Mouse (Mus musculus) mature B cell (primary cell): ENCODE data around the gene Cyp2a22.
"Not testable (repeated sequence)": the region's sequence is repeated elsewhere in the genome, so short reads cannot be mapped to it uniquely, and the experiment has no call there.

Source experiments
- in situ Hi-C: fragments of 300-500 bp; cut with MboI; formaldehyde crosslinking; loops from 2 replicates; pipeline ENCODE4 v1.14.3; 2019

The Cyp2a22 gene

DNA sequence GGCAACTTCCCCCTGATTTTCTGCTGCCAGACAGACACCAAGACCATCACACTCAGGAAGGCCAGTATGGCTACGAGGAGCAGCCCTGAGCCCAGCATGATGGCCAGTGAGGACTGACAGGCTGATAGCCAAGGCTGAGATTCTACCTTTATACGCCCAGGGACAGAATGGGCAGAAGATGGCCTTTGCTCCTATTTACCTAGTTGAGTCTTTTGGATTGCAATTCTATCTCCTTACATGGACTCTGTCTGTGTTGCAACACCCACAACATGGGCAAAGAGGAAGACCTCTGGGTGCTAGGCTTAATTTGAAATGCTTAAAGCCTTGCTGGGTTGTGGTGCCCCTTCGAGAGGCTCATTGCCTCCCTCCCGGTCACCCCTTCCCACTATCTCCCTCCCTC, at the start of gene Cyp2a22:
Gene Cyp2a22, minus strand, starts transcription at position 123 of the 400 bp plus-strand sequence.
- in situ Hi-C loops: no loop called here

DNA sequence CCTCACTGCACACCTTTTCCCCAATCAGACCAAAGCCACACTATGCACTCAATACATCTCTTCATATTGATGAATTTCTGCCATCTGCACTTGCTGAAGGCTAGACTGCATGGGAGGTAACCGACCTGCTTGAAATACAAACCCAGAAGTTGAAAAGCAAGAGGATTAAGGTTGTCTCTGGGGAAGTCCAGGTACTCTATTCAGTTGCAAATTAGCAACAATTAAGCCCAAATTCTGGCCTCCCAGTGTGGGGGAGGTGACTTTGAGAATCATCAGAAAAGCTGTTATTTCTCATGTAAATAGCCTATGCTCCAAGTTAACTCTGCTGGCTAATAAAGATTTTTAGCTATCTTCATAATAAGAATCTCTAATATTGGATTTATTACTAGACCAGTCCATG, 44.0 kb upstream of the Cyp2a22 start:
- in situ Hi-C loops: not testable (repeated sequence)

DNA sequence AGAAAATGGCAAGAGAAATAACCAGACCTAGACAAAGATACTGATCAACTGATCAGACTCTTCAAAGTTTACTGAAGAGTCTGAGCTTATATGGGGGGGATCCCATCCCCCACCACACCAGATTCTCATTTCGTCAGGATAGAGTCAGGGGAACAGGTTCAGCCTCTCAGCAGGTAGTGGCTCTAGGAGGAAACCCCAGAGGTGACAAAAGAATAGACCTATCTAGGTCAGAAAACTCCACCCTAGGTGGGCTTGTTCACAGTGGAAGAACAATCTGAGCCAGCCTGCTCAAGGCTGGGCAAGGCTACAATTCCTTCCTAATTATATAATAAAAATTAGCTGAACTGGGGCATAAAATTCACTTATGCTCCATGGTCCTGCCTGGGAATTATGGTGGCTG, 43.4 kb upstream of the Cyp2a22 start:
- in situ Hi-C loops: no loop called here

DNA sequence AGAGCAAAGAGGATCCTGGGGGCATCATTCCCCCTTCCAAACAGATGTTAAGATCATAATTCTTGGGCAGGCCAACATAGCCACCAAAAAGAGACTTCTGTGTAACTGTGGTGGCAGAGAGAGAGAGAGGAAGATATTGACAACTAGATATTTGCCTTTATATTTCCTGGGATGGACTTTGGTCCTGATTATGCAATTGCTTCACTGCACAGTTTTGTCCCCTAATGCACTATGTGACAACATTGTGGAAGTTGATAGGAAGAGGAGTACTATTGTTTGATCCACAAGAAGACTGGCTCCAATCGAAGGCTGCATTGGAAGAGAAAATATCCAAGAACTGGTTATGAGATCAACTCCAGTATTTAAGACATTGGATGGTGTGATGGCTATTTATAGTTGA, 42.8 kb upstream of the Cyp2a22 start:
- in situ Hi-C loops: not testable (repeated sequence)

DNA sequence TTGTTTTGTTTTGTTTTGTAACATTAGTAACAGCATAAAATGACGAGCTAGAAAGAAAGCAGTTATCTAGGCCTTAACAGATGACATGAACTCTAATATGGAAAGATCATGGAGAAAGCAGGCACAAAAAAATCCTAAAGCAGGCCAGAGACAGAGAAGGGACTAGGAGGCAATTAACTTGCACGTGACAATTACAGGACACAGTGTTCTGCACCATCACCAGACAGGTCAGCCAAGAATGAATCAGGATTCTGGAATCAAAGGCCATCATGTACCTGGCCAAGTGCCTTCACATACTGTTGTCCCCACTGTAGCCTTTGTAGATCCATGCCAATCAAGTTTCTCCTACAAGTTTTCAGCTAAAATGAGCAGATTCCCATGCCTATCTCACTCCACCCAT, 42.3 kb upstream of the Cyp2a22 start:
- in situ Hi-C loops: not testable (repeated sequence)

DNA sequence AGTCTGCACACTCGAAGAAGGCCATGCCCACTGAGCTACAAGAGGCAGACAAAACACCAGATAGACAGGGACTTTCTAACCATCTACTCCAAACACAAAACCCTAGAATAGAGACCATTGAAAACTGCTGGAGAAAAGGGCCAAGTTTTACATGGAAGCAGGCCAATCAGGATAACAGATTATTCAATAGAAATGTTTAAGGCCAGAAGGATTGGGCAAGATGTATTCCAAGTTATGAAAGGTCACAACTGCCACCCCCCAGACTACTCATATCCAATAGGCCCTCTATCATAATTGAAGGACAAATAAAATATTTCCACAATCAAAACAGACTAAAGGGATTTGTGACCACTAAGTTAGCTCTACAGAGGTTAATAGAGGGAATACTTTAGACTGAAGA, 23.2 kb upstream of the Cyp2a22 start:
- in situ Hi-C loops: not testable (repeated sequence)

DNA sequence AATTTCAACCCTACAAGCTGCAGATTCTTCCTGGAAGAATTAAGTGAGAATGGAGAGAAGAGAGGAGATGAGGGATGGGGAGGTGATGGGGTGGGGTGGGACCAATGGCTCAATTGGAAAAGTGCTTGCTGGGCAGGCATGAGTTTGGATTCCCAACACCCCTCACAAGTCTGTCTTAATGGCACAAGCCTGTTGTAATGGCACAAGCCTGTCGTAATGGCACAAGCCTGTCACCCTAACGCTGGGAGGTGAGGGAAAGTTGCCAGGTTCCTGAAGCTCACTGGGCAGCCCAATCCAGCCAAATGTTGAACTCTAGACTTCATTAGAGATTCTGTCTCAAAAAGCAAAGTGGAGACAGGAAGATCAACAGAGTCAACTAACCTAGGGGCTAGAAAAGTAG, 14.1 kb upstream of the Cyp2a22 start:
- in situ Hi-C loops: not testable (repeated sequence)

DNA sequence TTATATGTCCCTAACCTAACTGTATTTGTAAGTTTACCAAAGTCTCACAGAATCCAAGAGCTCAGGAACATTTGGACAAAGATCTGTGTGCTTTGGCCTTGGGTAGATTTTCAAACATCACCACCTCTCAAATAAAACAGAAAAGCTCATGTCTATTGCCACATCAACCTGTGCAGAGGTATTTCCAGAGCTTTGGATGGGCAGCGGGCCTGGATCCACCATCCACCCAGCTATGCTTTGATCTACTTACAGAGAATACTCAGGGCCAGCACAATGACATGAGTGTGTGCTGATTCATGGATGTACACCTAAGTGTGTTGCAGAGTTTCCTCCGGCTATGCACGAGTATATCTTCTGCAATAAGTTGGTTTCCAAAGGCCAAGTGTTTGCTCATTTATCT, 13.5 kb upstream of the Cyp2a22 start:
- in situ Hi-C loops: not testable (repeated sequence)

DNA sequence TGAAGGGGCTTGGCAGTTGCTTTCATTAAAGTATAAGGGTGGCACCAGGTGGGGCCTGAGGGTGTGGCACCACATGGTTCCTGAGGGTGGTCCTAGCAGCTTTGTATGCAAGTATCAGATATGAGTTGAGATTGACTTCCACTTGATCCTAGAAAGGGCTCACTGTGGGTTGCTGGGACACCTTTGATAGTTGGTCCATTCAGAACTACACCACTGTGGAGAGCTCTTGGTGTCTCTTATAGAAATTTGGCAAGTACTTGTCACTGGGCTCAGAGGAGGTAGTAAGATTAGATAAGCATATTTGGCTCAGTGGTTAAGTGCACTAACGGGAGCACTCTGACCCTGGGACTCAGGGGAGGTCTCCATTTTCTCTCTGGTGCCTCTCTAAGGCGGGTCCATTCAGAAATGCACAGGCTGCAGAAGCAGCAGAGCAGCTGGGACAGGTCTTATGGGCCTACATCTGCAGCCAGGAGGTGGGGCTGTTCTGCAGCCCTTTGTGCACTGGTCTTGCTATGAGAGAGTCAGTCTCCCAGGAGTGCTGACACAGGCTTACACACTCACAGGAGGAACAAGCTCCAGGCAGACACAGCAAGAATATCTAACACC, 2.2 kb upstream of the Cyp2a22 start:
- in situ Hi-C loops: not testable (repeated sequence)

DNA sequence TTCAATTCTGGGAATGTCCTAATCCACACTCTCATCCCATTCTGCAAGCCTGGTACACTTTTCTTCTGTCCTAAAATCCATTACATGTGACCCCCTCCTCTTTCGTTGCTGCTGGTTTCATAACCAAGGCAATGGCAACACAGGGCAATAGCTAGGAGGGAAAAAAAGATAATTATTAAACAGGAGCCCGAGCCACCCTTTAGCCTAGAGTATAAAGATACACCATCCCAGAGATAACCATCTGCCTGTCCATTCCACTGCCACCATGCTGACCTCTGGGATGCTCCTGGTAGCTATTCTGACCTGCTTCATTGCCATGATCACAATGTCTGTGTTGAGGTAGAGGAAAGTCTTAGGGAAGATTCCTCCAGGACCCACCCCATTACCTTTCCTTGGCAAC, 22.1 kb downstream of the Cyp2a22 start:
- in situ Hi-C loops: not testable (repeated sequence)
